Mouse (Mus musculus) gastrocnemius, adult 2 months (tissue): ENCODE measurements at regions not wholly inside any gene's neighbourhood (a gene's known extent, or its start where the extent isn't known, plus 50 kb on each side); places are given as distances from the start of the nearest gene placed in this dataset.

Experiments used
- DNase-seq: peaks from one replicate; pipeline ENCODE4 v3.0.0; 2022
- H3K27ac ChIP-seq: fragments of 200-600 bp; 2 replicates; pipeline ENCODE4 v1.8.1; 2022; ENCODE audit warnings: mild to moderate bottlenecking
- H3K4me3 ChIP-seq: fragments of 200-600 bp; 2 replicates; pipeline ENCODE4 v1.8.1; 2022; ENCODE audit warnings: mild to moderate bottlenecking, moderate library complexity
- CTCF ChIP-seq: fragments of 200-600 bp; IDR thresholded peaks from 2 replicates; pipeline ENCODE4 v1.8.1; 2022; ENCODE audit warnings: antibody characterized with exemption, mild to moderate bottlenecking, moderate library complexity
- intact Hi-C: fragments of 180-260 bp; cut with DNase I; formaldehyde crosslinking; loops from one replicate; pipeline ENCODE4 v1.15.1; 2025

DNA sequence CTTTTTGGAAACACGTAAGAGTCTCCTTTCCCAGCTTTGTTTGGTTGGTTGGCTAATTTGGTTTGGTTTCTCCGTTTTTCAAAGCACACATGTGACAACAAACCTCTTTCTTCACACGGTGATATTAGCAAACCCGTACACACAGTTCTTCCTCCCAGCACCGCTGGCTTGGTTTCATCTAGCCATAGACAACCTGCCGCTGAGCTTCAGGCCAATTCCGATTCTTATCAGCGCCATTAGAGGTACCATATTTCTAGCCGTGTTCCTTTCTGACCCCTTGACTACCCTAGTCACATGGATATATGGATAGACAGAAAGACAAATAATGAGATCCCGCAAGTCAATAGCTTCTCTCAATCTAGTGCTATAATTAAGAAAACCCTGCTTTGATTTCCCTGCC lies 129.2 kb upstream of the Arid1b start:
- no peak for TF ChIP-seq CTCF
- intact Hi-C loops = loop anchor here (5.0 kb wide), 2 partner anchors 73 to 88 kb away; no protein-coding TSS in a partner anchor
- Histone ChIP-seq H3K27ac (no peak overlapping the region), H3K4me3 (no peak overlapping the region)
- DNase-seq = no peak

DNA sequence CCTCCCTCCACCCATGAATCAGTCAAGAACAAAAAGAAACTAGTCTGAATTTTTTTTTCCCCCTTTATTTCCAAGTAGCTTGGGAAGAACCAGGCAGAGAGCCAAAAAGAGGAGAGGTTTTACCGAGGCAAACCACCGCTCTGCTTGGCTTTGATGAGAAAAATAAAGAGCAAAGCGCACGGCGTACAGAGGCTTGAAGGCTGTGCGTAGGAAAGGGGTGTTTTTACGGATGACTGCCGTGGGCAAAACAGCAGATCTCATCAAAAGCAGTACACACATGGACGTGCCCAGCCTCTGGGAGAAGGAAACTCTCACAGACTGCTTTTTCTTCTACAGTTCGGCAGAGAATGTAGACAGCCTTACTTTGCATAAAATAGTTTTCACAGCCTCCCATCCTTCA lies 128.5 kb upstream of the Arid1b start:
- no peak for DNase-seq
- no peak for TF ChIP-seq CTCF
- Histone ChIP-seq H3K4me3 (peak overlapping the region; percentile 40), H3K27ac (peak overlapping the region; percentile 43; the same call in 1 of the 2 replicates)
- intact Hi-C loops = loop anchor here (5.0 kb wide), 2 partner anchors 73 to 88 kb away; no protein-coding TSS in a partner anchor

DNA sequence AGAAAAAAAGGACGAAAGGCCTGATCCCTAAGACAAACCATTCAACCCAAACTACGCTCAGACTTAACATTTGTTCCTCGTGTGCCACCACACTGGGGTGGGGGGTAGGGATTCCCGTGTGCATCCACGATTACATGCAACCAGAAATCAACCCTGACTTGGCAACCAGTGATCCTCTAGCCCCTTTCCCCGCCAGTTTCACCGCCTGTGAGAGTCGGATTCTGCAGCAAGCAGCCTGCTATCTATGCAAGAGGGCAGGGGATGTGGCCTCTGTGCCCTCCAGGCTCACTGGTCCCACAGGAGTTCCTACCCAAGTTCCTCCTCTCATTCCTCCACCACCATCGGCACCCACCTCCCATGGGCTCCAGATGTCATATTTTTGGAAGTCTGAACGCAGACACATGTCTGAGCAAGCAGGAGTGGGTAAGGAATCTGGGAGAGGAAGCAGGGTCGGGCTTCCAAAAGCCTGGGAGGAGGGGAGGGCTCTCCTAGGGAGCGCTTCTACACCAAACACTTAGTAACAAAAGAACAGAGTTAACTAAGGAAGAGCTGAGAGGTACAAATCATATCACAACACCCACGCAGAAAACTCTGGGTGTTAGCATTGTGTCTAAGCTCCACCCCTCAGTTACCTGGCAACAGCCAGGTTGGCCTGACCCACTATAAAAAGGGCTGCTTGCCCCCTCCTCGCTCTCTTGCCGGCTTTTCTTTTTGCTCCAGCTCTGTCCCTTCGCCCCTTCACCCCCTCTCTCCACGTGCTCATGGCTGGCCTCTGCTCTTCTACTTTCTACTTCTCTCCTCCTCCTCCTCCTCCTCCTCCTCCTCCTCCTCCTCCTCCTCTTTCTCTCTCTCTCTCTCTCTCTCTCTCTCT lies 127.9 kb upstream of the Arid1b start:
- Histone ChIP-seq H3K27ac (0 out of 2 replicates have a peak overlapping the region, but pooled peaks have one; percentile 43), H3K4me3 (peak overlapping the region; percentile 40; the same call in 1 of the 2 replicates)
- DNase-seq = no peak
- intact Hi-C loops = loop anchor here (5.0 kb wide), 2 partner anchors 74 to 89 kb away; no protein-coding TSS in a partner anchor
- TF ChIP-seq CTCF = no peak

DNA sequence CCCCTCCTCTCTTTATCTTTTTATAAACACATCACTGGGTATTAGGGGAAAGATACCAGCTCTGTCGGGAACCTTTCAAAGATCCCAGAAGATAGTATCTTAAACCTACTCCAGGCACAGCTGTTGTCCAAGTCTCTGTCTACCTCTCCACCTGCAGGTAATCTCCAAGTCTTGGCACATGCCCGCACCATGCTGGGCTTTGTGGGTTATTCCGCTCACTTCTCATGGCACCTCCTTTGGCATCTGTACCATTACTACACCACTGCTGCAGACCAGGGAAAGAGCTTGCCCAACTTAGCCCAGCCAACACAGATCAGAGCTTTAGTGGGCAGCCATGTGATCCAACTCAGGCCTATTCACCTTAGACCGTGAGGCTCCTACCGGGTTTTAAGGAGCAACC lies 127.0 kb upstream of the Arid1b start:
- intact Hi-C loops = loop anchor here (5.0 kb wide), 2 partner anchors 75 to 90 kb away; no protein-coding TSS in a partner anchor
- DNase-seq = no peak
- no peak overlapping the region for H3K27ac ChIP-seq

DNA sequence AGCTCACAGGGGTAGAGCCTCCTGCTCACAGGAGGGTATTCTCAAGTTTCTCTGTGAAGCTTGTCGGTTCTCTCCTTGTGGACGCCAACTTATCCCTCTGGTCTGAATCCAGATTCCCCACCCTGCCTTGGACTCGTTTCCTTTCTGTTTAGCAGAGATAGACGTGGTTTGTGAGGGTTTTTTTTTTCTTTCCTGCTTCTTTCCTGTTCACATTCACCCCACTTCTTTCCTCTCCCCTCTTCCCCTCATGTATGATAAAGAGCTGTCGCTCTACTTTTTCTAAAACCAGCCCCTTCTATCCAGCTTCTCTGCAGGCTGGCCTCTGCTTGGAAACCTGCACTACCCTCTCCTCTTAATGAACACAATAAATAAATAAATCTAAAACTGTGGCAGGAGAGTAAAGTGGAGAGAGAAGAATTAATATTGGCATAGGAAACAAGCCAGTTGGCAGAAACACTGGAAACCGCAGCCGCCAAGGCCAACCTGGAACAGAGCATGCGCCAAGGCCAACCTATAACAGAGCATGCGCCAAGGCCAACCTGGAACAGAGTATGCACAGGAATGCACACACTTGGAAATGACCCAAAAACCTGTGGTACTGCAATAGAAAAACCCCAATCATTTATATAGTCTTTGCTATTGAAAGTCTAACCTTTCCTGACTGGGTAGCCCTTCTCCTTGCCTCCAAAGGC lies 126.2 kb upstream of the Arid1b start:
- DNase-seq = peak; percentile 72
- peak overlapping the region; percentile 64 for H3K27ac ChIP-seq
- H3K4me3 ChIP-seq = peak overlapping the region; percentile 17
- TF ChIP-seq CTCF = no peak
- intact Hi-C loops = loop anchor here (5.0 kb wide), 2 partner anchors 76 to 91 kb away; no protein-coding TSS in a partner anchor

More for the DNA sequence above, 127.0 kb upstream of the Arid1b start:
- no peak for TF ChIP-seq CTCF
- no peak overlapping the region for H3K4me3 ChIP-seq

DNA sequence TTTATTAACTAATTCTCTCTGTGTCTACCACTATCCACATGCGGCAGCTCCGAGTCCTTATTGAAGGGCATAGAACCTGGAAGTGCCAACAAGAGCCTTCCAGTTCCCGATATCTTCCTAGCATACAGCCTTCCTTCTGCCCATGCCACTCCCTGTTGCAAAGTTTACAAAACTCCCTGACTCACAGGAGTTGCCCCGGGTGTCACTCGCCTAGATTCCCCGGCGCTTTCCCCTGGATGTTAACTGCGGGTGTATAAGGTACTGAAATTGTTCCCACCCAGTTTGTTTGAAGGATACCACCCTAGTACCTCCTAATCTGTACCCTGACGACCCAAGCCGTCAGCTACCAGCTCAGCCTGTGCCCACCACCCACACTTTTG lies 125.7 kb upstream of the Arid1b start:
- intact Hi-C loops = loop anchor here (5.0 kb wide), 2 partner anchors 76 to 91 kb away; no protein-coding TSS in a partner anchor
- DNase-seq = no peak
- peak overlapping the region; percentile 15 for H3K4me3 ChIP-seq
- no peak for TF ChIP-seq CTCF
- H3K27ac ChIP-seq = peak overlapping the region; percentile 64

DNA sequence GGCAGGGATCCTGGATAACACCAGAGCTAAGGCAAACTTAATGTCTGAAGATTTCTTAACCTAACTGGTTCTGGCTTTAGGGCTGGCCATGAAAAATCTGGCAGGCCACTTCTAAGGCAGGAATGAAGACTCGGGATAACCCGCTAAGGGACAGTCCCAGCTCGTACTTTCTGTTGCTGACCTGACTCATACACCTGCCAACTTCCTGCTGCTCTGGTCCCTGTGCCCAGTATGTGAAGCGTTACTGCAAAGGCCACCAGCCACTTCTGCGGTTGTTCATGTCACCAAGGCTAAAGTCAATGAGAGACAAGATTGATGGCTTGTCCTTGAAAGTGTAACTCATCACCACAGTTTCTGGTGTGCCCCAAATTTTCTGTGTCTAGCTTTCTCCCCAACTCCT lies 125.3 kb upstream of the Arid1b start:
- intact Hi-C loops = loop anchor here (5.0 kb wide), 2 partner anchors 77 to 92 kb away; no protein-coding TSS in a partner anchor
- DNase-seq = peak; percentile 31
- peak overlapping the region; percentile 64 for H3K27ac ChIP-seq
- peak overlapping the region; percentile 15; the same call in 1 of the 2 replicates for H3K4me3 ChIP-seq
- no peak for TF ChIP-seq CTCF

DNA sequence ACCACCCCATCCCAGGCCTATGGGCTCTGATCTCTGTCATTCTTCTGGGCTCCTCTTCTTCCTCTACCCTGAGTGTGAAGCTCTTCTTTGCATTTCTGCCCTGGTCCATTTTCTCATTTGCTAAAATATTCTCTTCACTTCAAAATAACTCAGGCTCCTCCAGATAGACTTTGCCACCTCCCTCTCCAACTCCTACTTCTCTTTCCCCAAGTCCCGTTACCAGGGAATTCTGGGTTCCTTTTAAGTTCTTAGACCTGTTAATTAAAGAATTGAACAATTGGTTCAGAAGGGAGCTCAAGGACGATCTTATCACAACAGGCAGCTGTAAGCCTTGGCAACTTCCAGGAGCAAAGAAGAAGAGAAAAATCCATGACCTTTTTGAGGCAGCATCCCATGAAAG lies 122.9 kb upstream of the Arid1b start:
- no peak for DNase-seq
- H3K27ac ChIP-seq = no peak overlapping the region
- no peak overlapping the region for H3K4me3 ChIP-seq
- TF ChIP-seq CTCF = no peak
- intact Hi-C loops = no loop called here

DNA sequence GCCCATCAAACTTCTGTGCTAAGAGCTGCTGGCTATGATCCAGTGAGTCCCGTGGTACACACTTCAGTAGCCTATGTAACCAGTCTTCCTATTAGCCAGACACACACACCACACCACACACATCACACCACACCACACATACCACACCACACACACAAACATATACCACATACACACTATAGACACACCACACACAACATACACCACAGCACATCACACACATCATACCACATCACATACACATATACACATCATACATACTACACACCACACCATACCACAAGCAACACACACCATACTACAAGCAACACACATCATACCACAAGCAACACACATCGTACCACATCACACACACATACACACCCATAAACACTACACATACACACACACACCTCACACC lies 119.7 kb upstream of the Arid1b start:
- no peak for DNase-seq
- intact Hi-C loops = no loop called here

DNA sequence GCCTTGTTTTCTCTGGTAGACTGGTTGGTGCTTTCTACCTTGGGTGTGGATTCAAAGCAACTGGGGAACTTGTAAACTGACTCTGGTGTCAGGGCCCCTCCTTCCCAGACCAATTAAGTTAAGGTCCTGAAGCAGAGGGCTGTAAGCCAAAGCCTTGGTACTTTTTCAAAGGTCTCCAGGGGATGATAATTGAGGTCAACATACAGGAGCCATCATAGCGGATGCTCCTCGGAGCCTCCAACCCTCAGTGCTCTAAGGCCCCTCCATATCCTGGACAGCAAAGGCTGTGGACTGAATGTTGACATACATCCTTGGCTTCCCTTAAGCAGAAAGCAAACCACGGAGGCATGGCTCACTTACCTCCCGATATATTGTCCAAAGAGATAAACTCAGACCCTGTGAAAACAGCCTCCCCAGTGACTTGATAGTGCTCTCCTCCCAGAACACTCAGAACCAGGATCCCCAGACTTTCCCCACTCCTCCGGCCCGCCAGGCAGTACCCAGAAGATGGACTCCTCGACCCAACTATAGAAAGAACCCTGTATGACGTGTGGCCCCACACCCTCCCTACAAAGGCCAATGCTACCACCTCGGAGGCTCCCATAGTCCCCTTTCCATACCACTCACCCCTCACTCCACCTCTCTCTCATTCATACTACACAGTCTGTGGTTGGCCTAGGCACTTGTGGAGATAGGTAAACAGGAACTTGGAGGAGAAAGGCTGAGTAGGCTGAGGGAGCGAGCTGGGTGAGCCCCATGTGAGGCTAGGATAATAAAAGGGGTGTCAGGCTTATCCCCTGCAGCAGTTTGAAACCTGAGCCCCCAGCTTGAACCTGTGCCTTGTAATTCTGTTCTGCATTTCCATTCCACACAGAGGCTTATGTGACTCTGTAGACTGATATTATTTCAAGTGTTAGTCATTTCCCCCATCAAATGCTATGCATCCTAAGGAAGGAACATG lies 118.8 kb upstream of the Arid1b start:
- Histone ChIP-seq H3K4me3 (no peak overlapping the region), H3K27ac (no peak overlapping the region)
- TF ChIP-seq CTCF = no peak
- DNase-seq = no peak
- intact Hi-C loops = no loop called here

More for the DNA sequence above, 119.7 kb upstream of the Arid1b start:
- Histone ChIP-seq H3K27ac (no peak overlapping the region), H3K4me3 (no peak overlapping the region)
- no peak for TF ChIP-seq CTCF

DNA sequence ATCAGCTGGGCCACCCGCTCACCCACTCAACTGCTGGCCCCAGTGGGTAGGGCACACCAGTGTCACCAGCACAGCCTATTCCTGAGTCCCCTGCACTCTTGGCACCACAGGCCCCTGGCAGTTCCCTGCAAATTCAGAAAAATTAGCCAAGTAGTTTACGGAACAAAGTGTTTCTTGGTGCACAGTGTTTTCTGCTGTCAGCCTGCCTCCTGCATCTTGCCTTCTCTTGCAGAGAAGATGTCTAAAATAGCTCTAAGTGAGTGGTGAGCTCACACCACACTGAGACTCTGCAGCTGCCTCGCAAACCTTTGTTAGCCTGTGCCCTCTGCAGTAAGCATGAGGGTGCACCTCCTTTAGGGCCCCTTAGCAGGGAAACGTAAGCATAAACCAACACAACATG lies 117.7 kb upstream of the Arid1b start:
- H3K4me3 ChIP-seq = no peak overlapping the region
- DNase-seq = no peak
- H3K27ac ChIP-seq = no peak overlapping the region
- no peak for TF ChIP-seq CTCF
- intact Hi-C loops = no loop called here

DNA sequence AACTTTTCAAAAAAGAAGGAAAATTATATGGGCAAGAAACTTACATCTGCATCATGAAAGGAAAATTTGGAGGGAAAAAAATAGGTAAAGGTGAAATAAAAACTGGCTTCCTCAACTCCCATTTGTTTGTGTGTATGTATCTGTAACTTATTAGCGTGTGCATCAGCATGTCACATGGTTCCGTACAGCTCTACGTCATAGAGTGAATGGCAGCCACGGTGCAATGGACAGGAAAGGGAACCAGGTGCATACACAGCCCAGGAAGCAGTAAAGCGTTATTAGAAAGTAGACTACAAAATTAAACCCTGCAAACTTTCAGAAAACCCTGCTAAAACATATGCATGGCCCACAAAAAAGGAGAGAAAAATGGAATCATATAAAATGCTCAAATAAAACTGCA lies 112.7 kb upstream of the Arid1b start:
- intact Hi-C loops = no loop called here
- DNase-seq = no peak
- no peak overlapping the region for H3K27ac ChIP-seq
- no peak overlapping the region for H3K4me3 ChIP-seq
- TF ChIP-seq CTCF = no peak
